Mouse (Mus musculus): Measurements from ENCODE around the gene Tmem30b. TPM values are rescaled to one million over a fixed set of nuclear protein-coding genes. Genes with fewer than 3 reads are reported as not detected.

The Tmem30b gene
- total RNA-seq, 2 experiments from 2014 or later: 0.11 TPM; not detected in 1

DNA sequence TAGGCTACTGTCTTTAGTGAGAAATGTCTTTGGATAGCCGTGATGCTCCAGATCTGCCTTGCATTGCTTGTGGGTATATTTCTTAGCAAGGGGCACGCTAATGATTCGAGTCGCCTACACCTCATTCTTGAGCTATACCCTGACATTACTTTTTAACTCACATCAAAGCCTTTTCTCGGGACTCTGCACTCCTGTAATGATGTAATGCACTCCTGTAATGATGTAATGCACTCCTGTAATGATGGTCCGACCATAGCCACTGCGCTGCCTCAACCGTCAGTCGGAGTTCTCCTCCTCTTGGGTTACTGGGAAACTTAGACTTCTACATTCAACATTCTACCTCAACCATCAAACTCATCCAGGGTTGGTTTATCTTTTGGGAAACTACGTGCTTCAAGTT, 32.2 kb downstream of the Tmem30b start:
- no peak overlapping the region for H3K27ac ChIP-seq
- no peak for DNase-seq (ENCODE audit: extremely low spot score in 1 of 2, low spot score in 2 of 2)
- intact Hi-C loops (cut with DNase I): loop anchor here (10.0 kb wide), 1 partner anchor 189 kb away; no protein-coding TSS in a partner anchor
- no peak for TF ChIP-seq CTCF (IDR thresholded peaks at IDR 0.05)
- no peak overlapping the region for H3K4me3 ChIP-seq

- TF ChIP-seq CTCF (IDR thresholded peaks at IDR 0.05): no peak
Observed at GRCm38 (mm10) chr12:73511467-73512047, 34.6 kb downstream of the Tmem30b start.

DNA sequence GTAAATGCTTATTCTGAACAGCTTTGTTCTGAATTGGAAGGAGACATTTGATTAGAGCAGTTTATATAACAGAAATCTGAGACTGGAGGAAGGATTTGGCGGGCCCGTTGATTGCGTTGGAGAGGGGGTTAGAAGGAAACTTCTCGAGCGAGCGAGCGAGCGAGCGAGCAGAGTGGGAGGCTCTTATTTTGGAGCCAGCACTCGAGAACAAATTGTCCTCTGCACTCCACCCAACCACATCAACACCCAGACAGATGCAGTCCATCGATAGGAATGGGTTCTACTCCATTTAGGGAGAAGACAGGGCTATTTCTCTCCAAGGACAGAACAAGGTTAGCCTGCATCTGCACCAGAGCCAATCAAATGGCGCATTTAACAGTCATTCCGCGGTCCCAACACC, 39.1 kb downstream of the Tmem30b start:
- TF ChIP-seq CTCF (IDR thresholded peaks at IDR 0.05): no peak
- H3K4me3 ChIP-seq: no peak overlapping the region
- peak overlapping the region; percentile 88 for H3K27ac ChIP-seq
- peak; percentile 24 to 49 for DNase-seq (ENCODE audit: extremely low spot score in 1 of 2, low spot score in 2 of 2)
- intact Hi-C loops (cut with DNase I): loop anchor here (5.0 to 10.0 kb wide), 3 partner anchors 220 to 672 kb away; partner anchors contain the start of genes Six4, Slc38a6 and Trmt5

More at GRCm38 (mm10) chr12:73511467-73512047, 34.6 kb downstream of the Tmem30b start:
- DNase-seq (ENCODE audit: extremely low spot score in 1 of 2, low spot score in 2 of 2): no peak
- Histone ChIP-seq H3K27ac (no peak overlapping the region), H3K4me3 (no peak overlapping the region)
- intact Hi-C loops (cut with DNase I): loop anchor here (10.0 kb wide), 1 partner anchor 187 kb away; no protein-coding TSS in a partner anchor

GRCm38 (mm10) chr12:73506648-73507047, 39.5 kb downstream of the Tmem30b start:
- no peak for DNase-seq (ENCODE audit: extremely low spot score in 1 of 2, low spot score in 2 of 2)
- intact Hi-C loops (cut with DNase I): loop anchor here (5.0 to 10.0 kb wide), 3 partner anchors 219 to 672 kb away; partner anchors contain the start of genes Six4, Slc38a6 and Trmt5
- Histone ChIP-seq H3K4me3 (no peak overlapping the region), H3K27ac (peak overlapping the region; percentile 88)
- no peak for TF ChIP-seq CTCF (IDR thresholded peaks at IDR 0.05)

GRCm38 (mm10) chr12:73500689-73501326, 45.4 kb downstream of the Tmem30b start:
- Histone ChIP-seq H3K4me3 (no peak overlapping the region), H3K27ac (0 out of 2 replicates have a peak overlapping the region, but pooled peaks have one; percentile 19)
- TF ChIP-seq CTCF (IDR thresholded peaks at IDR 0.05): no peak
- intact Hi-C loops (cut with DNase I): loop anchor here (10.0 kb wide), 1 partner anchor 666 kb away; no protein-coding TSS in a partner anchor
- peak in 1 of 2 experiments; percentile 9 for DNase-seq (ENCODE audit: extremely low spot score in 1 of 2, low spot score in 2 of 2)

- TF ChIP-seq CTCF (IDR thresholded peaks at IDR 0.05): no peak
- intact Hi-C loops (cut with DNase I): no loop called here
- no peak overlapping the region for H3K27ac ChIP-seq
- H3K4me3 ChIP-seq: no peak overlapping the region
- DNase-seq (ENCODE audit: extremely low spot score in 1 of 2, low spot score in 2 of 2): no peak
Observed at GRCm38 (mm10) chr12:73495172-73495571, 51.0 kb downstream of the Tmem30b start.

DNA sequence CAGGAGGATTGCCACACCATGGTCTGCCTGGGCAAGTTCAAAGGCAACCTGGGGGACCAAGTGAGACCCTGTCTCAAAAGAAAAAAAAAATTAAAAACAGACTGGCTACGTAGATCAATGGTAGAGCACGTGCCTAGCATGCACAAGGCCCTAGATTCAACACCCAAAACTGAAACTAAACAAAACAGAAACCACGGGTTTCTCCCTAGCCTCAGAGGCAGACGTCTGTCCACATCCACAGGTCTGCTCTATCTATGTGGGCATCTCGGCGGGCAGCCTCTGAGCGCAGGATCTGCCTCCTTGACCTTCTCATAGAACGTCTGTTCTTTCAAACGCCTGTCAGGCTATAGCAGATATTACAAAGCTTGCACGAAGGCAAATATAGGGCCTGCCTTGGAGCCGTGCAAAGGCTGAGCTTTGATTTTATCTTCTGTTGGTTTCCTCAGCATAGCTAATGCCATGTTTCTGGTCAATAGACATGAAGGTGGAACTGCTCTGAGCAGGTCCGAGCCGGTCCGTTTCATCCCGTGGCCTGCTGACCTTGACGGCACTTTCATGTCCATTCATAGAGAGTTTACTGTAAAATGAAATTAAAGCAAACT, 52.2 kb downstream of the Tmem30b start:
- DNase-seq (ENCODE audit: extremely low spot score in 1 of 2, low spot score in 2 of 2): no peak
- Histone ChIP-seq H3K4me3 (no peak overlapping the region), H3K27ac (no peak overlapping the region)
- intact Hi-C loops (cut with DNase I): no loop called here
- TF ChIP-seq CTCF (IDR thresholded peaks at IDR 0.05): no peak

Other genes starting within 250 kb of the Tmem30b start
- gene Prkch, start 38.4 kb upstream of the Tmem30b start, total RNA-seq (2021): 1 to 10 TPM; 4.1 to 5.7 TPM